Mouse (Mus musculus) midbrain, embryonic 16.5 days (tissue): ENCODE measurements around the gene Man2a1. TPM values are rescaled to one million over a fixed set of nuclear protein-coding genes. Genes with fewer than 3 reads are reported as not detected.

ENCODE experiments used
- ATAC-seq: fragments of 200-750 bp; cut with Nextera tagmentation; 2 replicates; pipeline ENCODE4 v1.8.0; 2017; ENCODE audit warnings: moderate TSS enrichment
- H3K27ac ChIP-seq: fragments of 300-500 bp; sonication (generic); 2 replicates; pipeline ENCODE4 v1.5.1; 2014; ENCODE audit warnings: mild to moderate bottlenecking, low read length, mixed read lengths
- H3K27me3 ChIP-seq: fragments of 300-500 bp; sonication (generic); 2 replicates; pipeline ENCODE4 v1.6.1; 2014; ENCODE audit warnings: low read depth, low read length, mixed read lengths; ENCODE audit not compliant: control insufficient read depth, insufficient read depth
- H3K36me3 ChIP-seq: fragments of 300-500 bp; sonication (generic); 2 replicates; pipeline ENCODE4 v1.6.1; 2014; ENCODE audit warnings: mild to moderate bottlenecking, low read length, moderate library complexity, mixed read lengths; ENCODE audit not compliant: control insufficient read depth, insufficient read depth
- H3K4me1 ChIP-seq: fragments of 300-500 bp; sonication (generic); 2 replicates; pipeline ENCODE4 v1.6.1; 2014; ENCODE audit warnings: mild to moderate bottlenecking, low read length, mixed read lengths; ENCODE audit not compliant: control insufficient read depth, insufficient read depth
- H3K4me2 ChIP-seq: fragments of 300-500 bp; sonication (generic); 2 replicates; pipeline ENCODE4 v1.6.1; 2014; ENCODE audit warnings: mild to moderate bottlenecking, low read length, mixed read lengths
- H3K4me3 ChIP-seq: fragments of 300-500 bp; sonication (generic); 2 replicates; pipeline ENCODE4 v1.5.1; 2014; ENCODE audit warnings: low read depth, mild to moderate bottlenecking, low read length, moderate library complexity, mixed read lengths
- H3K9ac ChIP-seq: fragments of 300-500 bp; sonication (generic); 2 replicates; pipeline ENCODE4 v1.6.1; 2014; ENCODE audit warnings: low read depth, low read length, mixed read lengths
- H3K9me3 ChIP-seq: fragments of 300-500 bp; sonication (generic); replicated peaks from 2 replicates; pipeline ENCODE4 v1.6.1; 2014; ENCODE audit warnings: mild to moderate bottlenecking, low read length, mixed read lengths; ENCODE audit not compliant: control insufficient read depth, poor library complexity, severe bottlenecking
- WGBS: fragments of 180-500 bp; shearing (Covaris S2); extraction: QIAGEN DNeasy Blood & Tissue Kit; methylation state at CpG from one replicate; pipeline ENCODE4 v1.1.7; 2014; 5-methylcytosine and 5-hydroxymethylcytosine counted together
- polyA plus RNA-seq: library from polyadenylated mRNA; unstranded; fragments of >200 nt; fragmentation: Nextera tagmentation; extraction: Ambion mirVana; gene quantifications from 2 replicates; pipeline ENCODE4 v1.2.1, GENCODE M21; 2015

Gene Man2a1
- polyA plus RNA-seq, 1 experiment from 2014 or later = 5.3 TPM

DNA sequence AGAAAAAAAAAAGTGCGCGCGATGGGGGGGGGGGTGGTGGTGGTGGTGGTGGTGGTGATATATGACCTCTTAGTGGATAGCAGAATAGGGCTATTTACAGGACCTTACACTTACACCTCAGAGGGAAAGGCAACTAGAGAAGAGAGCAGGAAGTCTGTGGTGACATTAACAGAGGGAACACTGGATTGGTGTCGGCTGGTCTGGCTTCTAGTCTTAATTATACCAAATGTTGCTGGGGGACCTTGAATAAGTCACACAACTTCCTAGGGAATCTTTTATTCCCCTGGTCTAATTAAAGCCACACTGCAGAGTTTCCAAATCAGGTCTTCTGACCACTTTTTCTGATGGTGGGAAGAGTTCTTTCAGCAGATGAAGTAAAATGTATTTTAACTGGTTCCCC is 163.0 kb downstream of the Man2a1 start:
- no peaks in the 10 kb centered on the region for H3K27me3 ChIP-seq
- H3K36me3 ChIP-seq = no peaks in the 10 kb centered on the region
- WGBS = 90% methylated on average over 4 of the region's 4 CpGs
- no peak overlapping the region for H3K4me3 ChIP-seq
- no peaks in the 10 kb centered on the region for H3K9me3 ChIP-seq
- no peaks in the 10 kb centered on the region for H3K4me1 ChIP-seq
- no peak overlapping the region for H3K4me2 ChIP-seq
- ATAC-seq = no peak
- H3K27ac ChIP-seq = no peak overlapping the region
- no peak overlapping the region for H3K9ac ChIP-seq

DNA sequence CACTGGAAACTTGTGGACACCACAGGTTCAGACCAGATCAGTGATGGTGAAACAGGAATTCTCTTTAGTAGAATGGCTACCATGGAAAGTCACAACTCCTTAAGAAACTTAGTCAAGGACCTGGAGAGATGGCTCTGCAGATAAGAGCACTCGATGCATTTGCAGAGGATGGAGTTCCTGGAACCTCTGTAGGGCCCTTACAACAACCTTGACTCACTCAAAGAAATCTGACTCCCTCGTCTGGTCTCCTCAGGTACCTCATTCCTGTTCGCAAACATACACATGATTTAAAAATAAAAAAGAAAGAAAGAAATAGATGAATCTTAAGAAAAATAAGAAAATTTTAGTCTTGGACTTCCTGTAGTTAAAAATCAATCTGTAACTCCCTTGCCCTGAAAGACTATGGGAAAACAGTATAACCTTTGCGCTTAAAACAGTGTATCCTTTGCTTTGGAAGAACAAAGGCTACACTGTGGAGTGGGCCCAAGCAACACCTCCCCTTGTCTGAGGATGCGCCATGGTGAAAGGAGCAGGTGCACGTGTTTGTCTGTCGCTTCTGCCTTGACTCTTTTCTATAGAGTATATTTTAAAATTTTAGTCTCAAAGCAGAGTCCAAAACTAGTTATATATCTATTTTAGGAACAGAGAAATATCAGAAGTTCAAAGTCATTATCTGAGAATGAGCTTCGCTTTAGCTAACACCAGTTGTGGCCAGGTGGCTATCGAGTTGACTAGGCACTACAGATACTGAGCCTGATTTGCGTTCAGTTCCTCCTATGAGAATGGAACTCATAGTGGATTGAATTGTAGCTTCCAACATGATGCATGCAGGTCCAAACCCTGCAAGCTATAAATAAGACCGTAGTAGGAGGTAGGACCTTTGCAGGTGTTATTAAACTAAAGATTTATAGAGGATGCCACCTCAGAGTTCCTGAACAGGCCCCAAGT is 163.9 kb downstream of the Man2a1 start:
- Histone ChIP-seq H3K4me1 (no peaks in the 10 kb centered on the region), H3K4me3 (no peak overlapping the region), H3K4me2 (no peak overlapping the region), H3K9me3 (no peaks in the 10 kb centered on the region), H3K9ac (no peak overlapping the region), H3K36me3 (no peaks in the 10 kb centered on the region), H3K27ac (no peak overlapping the region), H3K27me3 (no peaks in the 10 kb centered on the region)
- no peak for ATAC-seq
- WGBS = 97% methylated on average over 11 of the region's 11 CpGs

DNA sequence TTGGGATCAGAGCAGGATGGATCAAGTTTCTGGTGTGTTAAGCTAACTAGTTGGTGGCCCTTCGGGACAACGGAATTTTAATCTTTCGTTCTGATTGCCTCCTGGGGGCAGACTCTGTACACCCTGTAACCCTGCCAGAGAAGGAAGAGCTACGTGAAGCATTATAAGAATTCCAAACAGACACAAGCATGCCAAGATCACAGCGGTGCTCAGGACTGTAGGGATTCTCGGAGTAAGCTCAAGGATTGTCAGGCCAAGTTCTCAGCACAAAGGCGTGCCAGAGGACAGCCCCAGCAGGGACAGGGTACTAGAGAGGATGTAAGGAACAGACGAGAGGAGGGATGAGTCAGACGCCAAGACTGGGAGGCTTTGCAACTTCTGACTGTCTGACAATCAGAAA is 164.8 kb downstream of the Man2a1 start:
- WGBS = 61% methylated on average over 9 of the region's 9 CpGs
- no peak overlapping the region for H3K4me3 ChIP-seq
- H3K27me3 ChIP-seq = no peaks in the 10 kb centered on the region
- no peaks in the 10 kb centered on the region for H3K36me3 ChIP-seq
- no peak overlapping the region for H3K9ac ChIP-seq
- no peak overlapping the region for H3K4me2 ChIP-seq
- H3K9me3 ChIP-seq = no peaks in the 10 kb centered on the region
- H3K4me1 ChIP-seq = no peaks in the 10 kb centered on the region
- H3K27ac ChIP-seq = no peak overlapping the region
- no peak for ATAC-seq

DNA sequence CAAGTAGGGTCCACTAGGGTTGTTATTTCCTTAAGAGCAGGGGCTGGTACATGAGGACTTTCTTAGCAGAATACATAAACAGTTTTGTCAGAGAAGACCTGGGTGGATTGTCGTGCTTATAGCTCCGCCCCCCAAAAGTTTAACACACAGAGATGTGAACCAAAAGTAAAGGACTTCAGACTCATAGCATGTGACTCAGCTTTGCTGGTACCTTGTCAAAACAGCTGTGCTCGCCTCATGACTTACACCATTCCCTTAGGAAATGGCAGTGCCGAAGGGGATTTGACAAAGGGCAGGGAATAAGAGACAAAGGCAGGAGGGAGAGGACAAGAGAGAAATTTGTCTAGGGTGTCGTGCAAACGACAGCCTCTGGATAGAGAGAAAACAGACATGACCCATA is 166.0 kb downstream of the Man2a1 start:
- 70% methylated on average over 6 of the region's 6 CpGs for WGBS
- H3K4me1 ChIP-seq = no peaks in the 10 kb centered on the region
- no peaks in the 10 kb centered on the region for H3K27me3 ChIP-seq
- H3K9ac ChIP-seq = no peak overlapping the region
- no peaks in the 10 kb centered on the region for H3K36me3 ChIP-seq
- no peak overlapping the region for H3K4me2 ChIP-seq
- ATAC-seq = no peak
- H3K4me3 ChIP-seq = no peak overlapping the region
- H3K27ac ChIP-seq = no peak overlapping the region
- no peaks in the 10 kb centered on the region for H3K9me3 ChIP-seq

- H3K4me1 ChIP-seq = no peaks in the 10 kb centered on the region
- no peak overlapping the region for H3K4me2 ChIP-seq
- 76% methylated on average over 1 of the region's 1 CpGs for WGBS
- no peak overlapping the region for H3K9ac ChIP-seq
- peak; percentile 80 for ATAC-seq
- no peaks in the 10 kb centered on the region for H3K9me3 ChIP-seq
- no peak overlapping the region for H3K4me3 ChIP-seq
- no peaks in the 10 kb centered on the region for H3K27me3 ChIP-seq
- H3K27ac ChIP-seq = no peak overlapping the region
- no peaks in the 10 kb centered on the region for H3K36me3 ChIP-seq
These were observed 169.7 kb downstream of the Man2a1 start for GRCm38 (mm10) chr17:64770277-64770676.

DNA sequence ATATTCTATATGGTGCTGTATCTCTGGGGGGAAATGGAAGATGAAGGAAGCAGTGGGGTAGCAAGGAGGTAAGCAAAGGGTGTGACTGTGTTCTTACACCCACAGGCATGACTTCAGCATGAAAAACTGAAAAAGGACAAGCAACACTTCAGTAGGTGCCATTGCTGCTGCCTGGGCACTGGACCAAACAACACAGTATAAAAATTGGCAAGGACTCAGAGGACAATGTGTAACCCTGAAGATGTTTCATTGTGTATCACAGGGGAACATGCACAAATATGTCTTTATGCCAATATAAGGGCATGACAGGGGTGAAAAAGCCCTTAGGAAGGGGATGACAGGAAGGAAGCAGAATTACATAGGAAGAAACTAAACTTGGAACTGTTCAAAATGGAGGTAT is 172.1 kb downstream of the Man2a1 start:
- Histone ChIP-seq H3K4me1 (no peaks in the 10 kb centered on the region), H3K27me3 (no peaks in the 10 kb centered on the region), H3K4me3 (no peak overlapping the region), H3K4me2 (no peak overlapping the region), H3K9me3 (no peaks in the 10 kb centered on the region), H3K27ac (no peak overlapping the region), H3K9ac (no peak overlapping the region), H3K36me3 (no peaks in the 10 kb centered on the region)
- no peak for ATAC-seq

- 89% methylated on average over 5 of the region's 5 CpGs for WGBS
- Histone ChIP-seq H3K4me1 (no peaks in the 10 kb centered on the region), H3K27ac (no peak overlapping the region), H3K36me3 (no peaks in the 10 kb centered on the region), H3K27me3 (no peaks in the 10 kb centered on the region), H3K9ac (no peak overlapping the region), H3K4me2 (no peak overlapping the region), H3K4me3 (no peak overlapping the region), H3K9me3 (no peaks in the 10 kb centered on the region)
- no peak for ATAC-seq
These were observed 173.7 kb downstream of the Man2a1 start for GRCm38 (mm10) chr17:64774218-64774617.

GRCm38 (mm10) chr17:64778300-64778699 is 177.8 kb downstream of the Man2a1 start:
- Histone ChIP-seq H3K27ac (no peak overlapping the region), H3K4me3 (no peak overlapping the region), H3K27me3 (no peaks in the 10 kb centered on the region), H3K4me2 (no peak overlapping the region), H3K9me3 (no peaks in the 10 kb centered on the region), H3K9ac (no peak overlapping the region), H3K36me3 (no peaks in the 10 kb centered on the region), H3K4me1 (no peaks in the 10 kb centered on the region)
- ATAC-seq = no peak
- 61% methylated on average over 3 of the region's 3 CpGs for WGBS

DNA sequence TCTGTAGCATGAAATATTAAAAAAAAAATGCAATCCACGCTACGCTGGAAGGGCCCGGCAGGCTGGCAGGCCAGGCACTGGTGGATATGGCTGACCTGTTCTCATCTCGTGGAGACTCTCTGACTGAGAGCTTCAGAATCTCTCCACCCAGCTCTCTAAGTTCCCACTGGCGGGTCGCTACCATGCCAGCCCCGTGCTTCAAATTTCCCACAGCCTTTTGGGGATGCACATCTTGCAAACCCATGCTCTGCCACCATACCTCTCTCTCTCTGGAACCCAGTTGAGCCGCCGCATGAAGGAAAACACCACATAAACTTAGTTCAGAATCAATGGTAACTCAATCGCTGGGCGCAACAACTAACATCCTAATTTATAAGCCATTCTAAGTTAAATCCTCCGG is 178.2 kb downstream of the Man2a1 start:
- Histone ChIP-seq H3K27me3 (no peaks in the 10 kb centered on the region), H3K27ac (no peak overlapping the region), H3K4me2 (no peak overlapping the region), H3K4me1 (no peaks in the 10 kb centered on the region), H3K9me3 (no peaks in the 10 kb centered on the region), H3K9ac (no peak overlapping the region), H3K36me3 (no peaks in the 10 kb centered on the region), H3K4me3 (no peak overlapping the region)
- ATAC-seq = no peak
- 95% methylated on average over 12 of the region's 12 CpGs for WGBS
